Mouse (Mus musculus) C2C12 (cell line): ENCODE measurements around the gene Arl15.

Source experiments
- CEBPB ChIP-seq: IDR thresholded peaks from one replicate; pipeline ENCODE4 v1.6.1; 2011; ENCODE audit warnings: low read depth, mild to moderate bottlenecking, control low read depth, moderate library complexity
- CTCF ChIP-seq: IDR thresholded peaks from one replicate; pipeline ENCODE4 v1.5.1; 2011; ENCODE audit not compliant: control insufficient read depth, insufficient read depth, insufficient read length

- TF ChIP-seq CTCF (no peak), CEBPB (no peak)
Measured at GRCm38 (mm10) chr13:114052426-114053205, 258.3 kb downstream of the Arl15 start.
